Mouse (Mus musculus) myocyte (in vitro differentiated cells): ENCODE data around the gene Psmd5.

Experiments used
- CEBPB ChIP-seq: IDR thresholded peaks from 2 replicates; pipeline ENCODE4 v1.6.1; 2011; ENCODE audit warnings: mild to moderate bottlenecking, moderate library complexity; ENCODE audit not compliant: poor library complexity, insufficient read depth, severe bottlenecking
- POLR2A ChIP-seq: IDR thresholded peaks from one replicate; pipeline ENCODE4 v1.6.1; 2011; ENCODE audit warnings: low read depth, mild to moderate bottlenecking, control low read depth, moderate library complexity; ENCODE audit not compliant: insufficient read length
- POLR2AphosphoS2 ChIP-seq: IDR thresholded peaks from one replicate; pipeline ENCODE4 v1.6.1; 2011; ENCODE audit warnings: low read depth, control low read depth; ENCODE audit not compliant: insufficient read length
- TCF12 ChIP-seq: IDR thresholded peaks from one replicate; pipeline ENCODE4 v1.6.1; 2011; ENCODE audit warnings: mild to moderate bottlenecking, control low read depth; ENCODE audit not compliant: poor library complexity, insufficient read depth, severe bottlenecking
- TCF3 ChIP-seq: IDR thresholded peaks from one replicate; pipeline ENCODE4 v1.6.1; 2011; ENCODE audit warnings: low read depth, control low read depth; ENCODE audit not compliant: insufficient read length

GRCm38 (mm10) chr2:34809568-34809967 is 65.2 kb downstream of the Psmd5 start:
- TF ChIP-seq POLR2A, result no peak
- TF ChIP-seq TCF12, result no peak
- TF ChIP-seq POLR2AphosphoS2, result no peak
- TF ChIP-seq TCF3, result no peak
- TF ChIP-seq CEBPB, result no peak
